Mouse (Mus musculus) forebrain, embryonic 14.5 days (tissue): ENCODE results near the gene Gas8. TPM values are rescaled to one million over a fixed set of nuclear protein-coding genes. Genes with fewer than 3 reads are reported as not detected.
"Not testable (repeated sequence)": the region's sequence is repeated elsewhere in the genome, so short reads cannot be mapped to it uniquely, and the experiment has no call there.

Experiments
- ATAC-seq: fragments of 200-750 bp; cut with Nextera tagmentation; 2 replicates; pipeline ENCODE4 v1.8.0; 2017; ENCODE audit warnings: mild to moderate bottlenecking, moderate library complexity
- DNase-seq: peaks from one replicate; pipeline ENCODE4 v3.0.0-alpha.2; 2015; ENCODE audit warnings: low spot score
- H3K27ac ChIP-seq: fragments of 300-500 bp; sonication (generic); 2 replicates; pipeline ENCODE4 v1.5.1; 2014; ENCODE audit warnings: low read depth, mild to moderate bottlenecking, control low read depth, low read length, moderate library complexity
- H3K27me3 ChIP-seq: fragments of 300-500 bp; sonication (generic); replicated peaks from 2 replicates; pipeline ENCODE4 v1.6.1; 2014; ENCODE audit warnings: low read length, control low read depth, mixed read lengths; ENCODE audit not compliant: control insufficient read depth, insufficient read depth
- H3K36me3 ChIP-seq: fragments of 300-500 bp; sonication (generic); 2 replicates; pipeline ENCODE4 v1.6.1; 2014; ENCODE audit warnings: low read length, control low read depth; ENCODE audit not compliant: control insufficient read depth, insufficient read depth
- H3K4me1 ChIP-seq: fragments of 300-500 bp; sonication (generic); 2 replicates; pipeline ENCODE4 v1.6.1; 2014; ENCODE audit warnings: antibody characterized with exemption, low read length, control low read depth; ENCODE audit not compliant: control insufficient read depth, insufficient read depth
- H3K4me2 ChIP-seq: fragments of 300-500 bp; sonication (generic); 2 replicates; pipeline ENCODE4 v1.6.1; 2014; ENCODE audit warnings: mild to moderate bottlenecking, control low read depth, low read length
- H3K4me3 ChIP-seq: fragments of 300-500 bp; sonication (generic); 2 replicates; pipeline ENCODE4 v1.5.1; 2014; ENCODE audit warnings: low read depth, low read length, control low read depth
- H3K9ac ChIP-seq: fragments of 300-500 bp; sonication (generic); 2 replicates; pipeline ENCODE4 v1.6.1; 2014; ENCODE audit warnings: mild to moderate bottlenecking, low read length, control low read depth, moderate library complexity
- H3K9me3 ChIP-seq: fragments of 300-500 bp; sonication (generic); replicated peaks from 2 replicates; pipeline ENCODE4 v1.6.1; 2016; ENCODE audit warnings: low read length, control low read depth, mixed read lengths; ENCODE audit not compliant: control insufficient read depth
- WGBS: fragments of 180-500 bp; shearing (Covaris S2); extraction: QIAGEN DNeasy Blood & Tissue Kit; methylation state at CpG from one replicate; pipeline ENCODE4 v1.1.7; 2014; 5-methylcytosine and 5-hydroxymethylcytosine counted together
- polyA plus RNA-seq: library from polyadenylated mRNA; unstranded; fragments of >200 nt; fragmentation: Nextera tagmentation; extraction: Ambion mirVana; gene quantifications from 2 replicates; pipeline ENCODE4 v1.2.1, GENCODE M21; 2014

Gene Gas8
- polyA plus RNA-seq, result 39.1 and 43.9 TPM in 2 replicates

GRCm38 (mm10) chr8:123518667-123519066 is at the start of gene Gas8:
Gene Gas8, plus strand, starts transcription at chr8:123518834.
- peaks cover 9% of the 10 kb centered on the region for H3K4me1 ChIP-seq
- H3K27ac ChIP-seq, result peak within 1 kb of the TSS; percentile 14; the same call in 1 of the 2 replicates
- 0% methylated on average over 20 of the region's 20 CpGs for WGBS

GRCm38 (mm10) chr8:123472991-123473390 is 45.6 kb upstream of the Gas8 start:
- DNase-seq, H3K9ac ChIP-seq, H3K27me3 ChIP-seq, H3K9me3 ChIP-seq, H3K36me3 ChIP-seq, H3K4me1 ChIP-seq, H3K4me3 ChIP-seq, ATAC-seq, H3K4me2 ChIP-seq, H3K27ac ChIP-seq: not testable (repeated sequence)
- 82% methylated on average over 6 of the region's 6 CpGs for WGBS

More at GRCm38 (mm10) chr8:123518667-123519066, at the start of gene Gas8:
- DNase-seq (peak; percentile 98), ATAC-seq (peak; percentile 90)
- H3K9ac ChIP-seq, result peak within 1 kb of the TSS; percentile 92
- H3K4me2 ChIP-seq, result peak within 1 kb of the TSS; percentile 97
- no peaks in the 10 kb centered on the region for H3K27me3 ChIP-seq
- no peaks in the 10 kb centered on the region for H3K9me3 ChIP-seq
- H3K36me3 ChIP-seq, result peaks cover 31% of the 10 kb centered on the region
- peak within 1 kb of the TSS; percentile 77 for H3K4me3 ChIP-seq

GRCm38 (mm10) chr8:123474549-123474948 is 44.1 kb upstream of the Gas8 start:
- H3K27me3 ChIP-seq, H3K9me3 ChIP-seq, H3K36me3 ChIP-seq, H3K4me3 ChIP-seq, DNase-seq, H3K27ac ChIP-seq, H3K9ac ChIP-seq, H3K4me2 ChIP-seq, ATAC-seq: not testable (repeated sequence)
- 64% methylated on average over 5 of the region's 5 CpGs for WGBS
- peaks cover 11% of the 10 kb centered on the region for H3K4me1 ChIP-seq

GRCm38 (mm10) chr8:123476911-123477736 is 41.5 kb upstream of the Gas8 start:
- Histone ChIP-seq H3K4me2 (peak overlapping the region; percentile 83), H3K9ac (peak overlapping the region; percentile 86), H3K27me3 (no peaks in the 10 kb centered on the region), H3K36me3 (peaks cover 17% of the 10 kb centered on the region), H3K4me1 (peaks cover 11% of the 10 kb centered on the region), H3K27ac (peak overlapping the region; percentile 93), H3K4me3 (peak overlapping the region; percentile 80), H3K9me3 (no peaks in the 10 kb centered on the region)
- ATAC-seq (peak; percentile 56), DNase-seq (peak; percentile 63)
- 7% methylated on average over 34 of the region's 34 CpGs for WGBS

GRCm38 (mm10) chr8:123477737-123478258 is 40.8 kb upstream of the Gas8 start, which contains the start of gene Afg3l1:
Gene Afg3l1, plus strand, starts transcription at chr8:123477903.
- peak within 1 kb of the TSS; percentile 80 for H3K4me3 ChIP-seq
- H3K27me3 ChIP-seq, result no peaks in the 10 kb centered on the region

GRCm38 (mm10) chr8:123478456-123479218 is 40.0 kb upstream of the Gas8 start:
- DNase-seq, result peak; percentile 23
- Histone ChIP-seq H3K4me3 (peak overlapping the region; percentile 80), H3K4me1 (peaks cover 11% of the 10 kb centered on the region), H3K27me3 (no peaks in the 10 kb centered on the region), H3K36me3 (peaks cover 28% of the 10 kb centered on the region), H3K4me2 (peak overlapping the region; percentile 83), H3K9me3 (no peaks in the 10 kb centered on the region), H3K27ac (peak overlapping the region; percentile 93), H3K9ac (peak overlapping the region; percentile 86)
- ATAC-seq, result peak; percentile 1; the same call in 1 of the 2 replicates
- WGBS, result 37% methylated on average over 16 of the region's 16 CpGs

More at GRCm38 (mm10) chr8:123477737-123478258, 40.8 kb upstream of the Gas8 start, which contains the start of gene Afg3l1:
- H3K9me3 ChIP-seq, result no peaks in the 10 kb centered on the region
- peak within 1 kb of the TSS; percentile 86 for H3K9ac ChIP-seq
- peak; percentile 93 for DNase-seq
- peak; percentile 95 for ATAC-seq
- peak within 1 kb of the TSS; percentile 83 for H3K4me2 ChIP-seq
- H3K27ac ChIP-seq, result peak within 1 kb of the TSS; percentile 93
- H3K4me1 ChIP-seq, result peaks cover 11% of the 10 kb centered on the region
- WGBS, result under 1% methylated on average over 51 of the region's 58 CpGs
- peaks cover 24% of the 10 kb centered on the region for H3K36me3 ChIP-seq

GRCm38 (mm10) chr8:123482627-123483026 is 36.0 kb upstream of the Gas8 start:
- Histone ChIP-seq H3K4me1 (peaks cover 8% of the 10 kb centered on the region), H3K27ac (no peak overlapping the region), H3K4me2 (no peak overlapping the region), H3K9ac (no peak overlapping the region), H3K27me3 (no peaks in the 10 kb centered on the region), H3K9me3 (no peaks in the 10 kb centered on the region), H3K36me3 (peaks cover 63% of the 10 kb centered on the region), H3K4me3 (no peak overlapping the region)
- no peak for ATAC-seq
- DNase-seq, result peak; percentile 8
- 83% methylated on average over 7 of the region's 7 CpGs for WGBS

GRCm38 (mm10) chr8:123491280-123492075 is 27.2 kb upstream of the Gas8 start:
- Histone ChIP-seq H3K9ac (no peak overlapping the region), H3K9me3 (no peaks in the 10 kb centered on the region), H3K27ac (no peak overlapping the region), H3K4me3 (no peak overlapping the region), H3K36me3 (peaks cover 95% of the 10 kb centered on the region), H3K4me1 (no peaks in the 10 kb centered on the region), H3K27me3 (no peaks in the 10 kb centered on the region), H3K4me2 (no peak overlapping the region)
- WGBS, result 92% methylated on average over 15 of the region's 15 CpGs
- DNase-seq (no peak), ATAC-seq (no peak)
